Mouse (Mus musculus): ENCODE measurements around the gene Fcnb.

Fcnb gene

DNA sequence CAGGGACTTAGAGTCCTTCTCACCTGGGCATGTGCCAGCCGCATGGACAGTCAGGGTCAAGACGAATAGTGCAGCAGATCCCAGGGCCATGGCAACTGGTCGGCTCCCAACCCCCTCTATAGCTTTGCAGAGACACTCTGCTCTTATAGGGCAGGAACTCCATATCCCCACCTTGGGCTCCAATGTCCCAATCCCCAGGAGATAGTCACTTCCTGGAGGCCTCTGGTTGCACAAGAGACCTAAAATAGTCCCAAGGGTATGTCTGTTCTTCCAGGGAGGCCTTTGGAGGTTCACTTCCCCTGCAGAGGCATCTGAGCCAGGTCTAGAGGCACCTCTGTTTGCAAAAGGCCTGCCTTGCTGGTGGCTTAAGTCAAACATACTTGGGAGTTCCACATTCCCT is at the start of gene Fcnb:
Gene Fcnb (minus strand): TSS at position 118 of the 400 bp plus-strand sequence.
- DNase-seq (ENCODE audit: low spot score): no peak

DNA sequence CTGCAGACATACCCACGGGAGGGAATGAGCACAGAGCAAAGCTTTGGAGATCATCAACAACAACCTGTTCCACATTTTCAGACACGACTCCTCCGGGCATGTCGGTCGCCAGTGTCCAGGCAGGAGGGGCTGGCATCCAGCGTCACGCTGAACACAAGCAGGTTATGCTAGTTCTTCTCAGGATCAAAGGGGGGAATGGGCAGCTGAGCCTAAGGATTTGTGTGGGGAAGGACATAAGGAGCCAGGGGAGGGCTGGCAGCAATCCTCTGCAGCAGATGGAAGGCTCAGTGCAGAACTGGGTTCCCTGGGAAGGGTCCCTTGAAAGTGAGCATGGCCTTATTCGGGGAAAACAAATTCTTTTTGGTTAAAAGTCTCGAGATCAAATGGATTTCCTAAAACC is 49.1 kb upstream of the Fcnb start:
- DNase-seq (ENCODE audit: low spot score): no peak

DNA sequence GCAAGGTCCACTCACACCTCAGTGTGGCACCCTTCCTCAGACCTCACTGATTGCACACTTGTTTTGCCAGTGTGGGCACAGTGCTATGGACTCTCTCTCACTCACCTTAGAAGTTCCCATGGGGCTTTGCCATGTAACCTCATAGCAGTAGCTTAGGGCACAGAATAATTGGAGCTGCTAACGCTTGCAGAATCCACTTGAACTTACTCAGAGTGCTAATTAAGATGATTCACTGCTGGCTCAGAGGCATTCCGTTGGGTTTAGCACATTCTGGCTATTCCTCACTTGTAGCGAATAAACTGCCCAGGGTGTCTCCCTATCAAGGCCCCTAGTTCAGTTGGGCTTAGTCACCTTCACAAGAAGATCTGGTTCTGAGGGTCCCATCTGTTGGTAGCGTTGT is 47.4 kb upstream of the Fcnb start:
- DNase-seq (ENCODE audit: low spot score): no peak

DNA sequence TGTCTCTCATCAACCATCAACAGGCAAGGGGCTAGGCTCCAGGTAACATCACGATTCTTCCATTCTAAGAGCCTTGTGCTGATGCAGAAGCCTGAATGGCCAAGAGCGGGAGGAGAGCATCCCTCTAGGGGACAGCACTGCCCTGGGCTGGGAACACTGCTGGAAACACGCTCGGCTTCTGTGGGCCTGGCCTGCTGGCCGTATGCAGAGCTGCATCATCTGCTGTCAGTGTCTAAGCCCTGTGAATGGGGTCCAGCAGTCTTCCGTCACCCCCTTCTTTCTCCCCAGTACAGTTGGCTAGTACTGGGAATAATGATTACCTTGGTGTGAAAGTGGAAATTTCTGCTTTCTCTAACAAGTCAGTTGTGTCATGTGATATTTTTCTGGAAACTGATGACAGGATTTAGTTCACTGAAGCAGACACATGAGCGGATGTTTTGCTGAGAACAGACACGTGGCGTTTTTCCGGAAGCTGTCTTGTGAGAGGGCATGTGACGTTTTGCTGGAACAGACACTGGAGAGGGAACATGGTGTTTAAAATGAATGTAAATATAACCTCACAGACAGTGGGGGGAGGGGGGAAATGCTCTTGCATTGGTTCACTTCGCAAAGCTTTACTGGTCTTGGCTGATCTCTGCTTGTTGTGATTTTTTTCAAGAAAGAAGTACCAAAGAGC is 42.2 kb upstream of the Fcnb start:
- DNase-seq (ENCODE audit: low spot score): no peak

DNA sequence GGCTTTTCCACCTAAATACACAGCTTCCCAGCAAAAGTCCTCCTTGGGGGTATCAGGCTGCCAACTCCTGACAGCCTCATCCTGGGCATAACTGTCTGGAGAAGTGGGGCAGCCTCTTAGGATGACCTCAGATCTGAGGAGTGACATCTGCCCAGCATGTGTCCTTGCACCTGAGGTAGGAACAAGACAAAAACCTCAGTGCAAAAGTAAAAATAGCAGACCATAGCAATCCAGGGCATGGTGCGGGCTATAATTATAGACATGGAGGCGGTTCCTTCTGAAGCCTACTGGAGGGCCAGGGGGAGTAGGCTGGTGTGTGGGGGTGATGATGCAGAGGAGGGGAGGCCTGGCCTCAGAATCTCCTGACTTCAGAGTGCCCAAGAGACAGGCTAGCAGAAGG is 39.2 kb upstream of the Fcnb start:
- no peak for DNase-seq (ENCODE audit: low spot score)

DNA sequence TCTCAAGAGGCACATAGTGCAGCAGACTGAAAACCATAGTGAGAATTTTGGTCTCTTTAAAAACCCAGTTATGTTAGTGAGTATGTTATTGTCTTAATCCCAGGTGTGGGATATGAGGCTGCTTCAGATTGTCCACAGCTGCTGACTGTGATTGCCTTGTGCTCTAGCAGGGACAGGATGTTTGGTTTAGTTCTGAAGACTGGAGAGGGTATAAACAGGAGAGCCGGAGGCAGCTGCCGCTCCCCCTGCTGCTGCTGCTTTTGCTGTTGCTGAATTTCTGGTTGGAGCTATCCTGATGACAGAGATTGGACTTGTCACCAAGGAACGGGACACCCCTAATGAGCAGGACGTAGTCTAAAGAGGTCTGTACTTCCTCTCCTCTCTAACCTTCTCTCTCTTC is 36.6 kb upstream of the Fcnb start:
- no peak for DNase-seq (ENCODE audit: low spot score)

DNA sequence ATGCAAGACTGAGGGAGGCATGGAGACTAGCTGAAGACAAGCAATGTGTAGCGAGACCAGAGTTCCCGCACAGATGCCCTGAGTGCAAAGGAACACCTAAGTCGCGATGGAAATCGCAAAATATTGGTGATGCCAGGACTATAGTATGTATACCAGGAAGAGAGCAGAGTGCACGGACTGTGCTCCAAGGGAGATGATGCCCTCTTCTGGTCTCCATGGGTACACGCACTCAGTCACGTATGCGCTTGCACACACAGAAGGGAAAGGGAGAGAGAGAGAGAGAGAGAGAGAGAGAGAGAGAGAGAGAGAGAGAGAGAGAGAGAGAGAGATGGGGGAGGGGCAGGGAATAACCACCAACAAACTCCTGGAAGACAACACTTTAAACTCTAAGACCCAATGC is 35.7 kb upstream of the Fcnb start:
- no peak for DNase-seq (ENCODE audit: low spot score)

DNA sequence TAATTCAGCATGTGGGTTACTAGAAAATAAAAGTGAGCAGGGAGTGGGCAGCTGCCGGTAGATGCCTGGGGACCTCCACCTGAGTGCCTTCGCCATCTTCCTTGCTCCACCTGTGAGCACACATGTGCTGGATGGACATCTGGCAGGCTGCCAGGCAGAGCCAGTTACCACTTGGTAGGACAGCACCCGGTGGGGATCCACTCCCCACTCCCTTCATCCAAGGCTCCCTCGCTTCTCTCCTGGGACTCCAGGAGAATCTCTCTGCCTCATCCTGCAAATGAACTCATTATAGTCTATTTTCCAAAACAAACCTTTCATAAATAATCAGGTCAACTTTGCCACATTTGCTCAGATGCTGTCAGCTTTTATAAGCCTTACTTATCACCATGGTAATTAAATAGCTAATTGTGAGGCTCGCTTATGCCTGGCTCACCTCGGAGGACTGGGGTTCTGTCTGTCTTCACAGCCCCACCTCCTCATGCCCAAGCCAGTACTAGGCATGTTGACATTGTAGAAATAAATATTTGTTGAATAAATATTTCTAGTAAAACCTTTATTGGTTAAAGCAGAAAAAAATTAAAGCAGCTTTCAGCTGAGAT is 33.9 kb upstream of the Fcnb start:
- no peak for DNase-seq (ENCODE audit: low spot score)

DNA sequence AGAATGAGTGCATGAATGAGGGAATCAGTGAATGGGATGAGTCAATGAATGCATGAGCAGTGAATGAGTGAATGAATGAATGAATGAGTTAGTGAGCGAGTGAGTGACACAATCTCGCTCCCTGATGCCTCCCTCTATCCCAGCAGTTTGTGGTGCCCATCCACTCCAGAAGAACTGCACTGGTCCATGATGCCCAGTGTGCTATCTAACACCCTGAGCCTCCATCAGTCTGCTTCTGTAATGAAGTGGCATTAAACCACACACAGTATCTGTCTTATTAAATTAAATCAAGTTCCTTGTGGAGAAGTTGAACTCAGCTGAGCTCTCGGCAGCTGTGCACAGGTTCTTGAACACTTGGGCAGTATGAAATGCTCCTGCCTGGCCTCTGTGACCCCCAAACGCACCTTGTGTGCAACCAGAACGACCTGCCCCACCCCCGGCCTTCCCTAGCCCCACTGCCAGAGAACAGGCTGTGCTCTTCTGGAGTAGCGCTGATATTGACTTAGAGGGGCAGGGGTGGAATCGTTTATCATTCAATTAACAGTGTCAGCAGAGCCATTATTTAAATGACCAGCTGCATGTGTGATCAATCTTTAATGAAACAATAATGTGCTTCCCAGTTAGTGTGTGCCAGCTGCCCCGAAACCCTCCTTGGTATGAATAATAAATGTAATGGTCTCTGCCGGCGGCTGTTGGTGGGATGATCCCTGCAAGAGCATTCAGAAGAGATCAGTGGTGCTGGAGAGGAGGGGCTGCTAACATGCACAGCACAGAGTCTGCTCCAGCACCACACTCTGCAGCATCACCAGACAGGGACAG is 33.0 kb upstream of the Fcnb start:
- DNase-seq (ENCODE audit: low spot score): no peak

DNA sequence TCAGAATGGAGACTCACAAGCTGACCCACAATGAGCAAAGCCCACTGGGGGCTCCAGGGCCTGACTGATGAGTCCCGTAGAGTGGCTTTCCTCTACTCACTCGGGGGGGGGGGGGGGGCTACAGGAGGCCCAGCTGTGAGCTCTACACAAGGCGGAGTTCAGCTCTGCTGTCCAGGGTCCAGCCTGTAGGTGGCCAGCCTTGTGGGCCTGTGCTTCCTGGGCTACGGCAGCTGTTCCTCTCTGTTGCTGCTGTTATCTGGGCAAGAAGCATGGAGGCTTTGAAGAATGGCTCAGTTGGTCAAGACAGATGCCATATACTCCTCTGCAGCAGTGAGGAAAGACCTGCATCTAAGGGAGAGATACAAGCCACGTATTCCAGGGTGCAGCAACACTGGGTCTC is 24.1 kb upstream of the Fcnb start:
- DNase-seq (ENCODE audit: low spot score): no peak

DNA sequence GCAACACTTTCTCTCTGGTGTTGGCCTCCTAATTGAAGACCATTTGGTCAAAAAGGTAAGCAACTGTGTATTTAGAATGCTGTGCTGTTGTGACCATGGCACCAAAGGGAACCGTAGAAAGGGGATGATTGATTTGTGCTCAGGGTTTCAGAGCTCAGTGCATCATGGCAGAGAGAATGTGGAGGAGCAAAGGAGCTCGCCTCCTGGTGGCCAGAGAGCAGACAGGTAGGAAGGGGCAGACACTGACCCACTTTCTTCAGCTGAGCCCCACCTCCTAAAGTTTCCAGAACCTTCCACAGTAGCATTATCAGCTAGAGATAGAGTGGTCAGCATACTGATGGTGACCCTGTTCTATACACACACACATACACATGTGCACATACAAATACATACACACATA is 21.3 kb upstream of the Fcnb start:
- no peak for DNase-seq (ENCODE audit: low spot score)

DNA sequence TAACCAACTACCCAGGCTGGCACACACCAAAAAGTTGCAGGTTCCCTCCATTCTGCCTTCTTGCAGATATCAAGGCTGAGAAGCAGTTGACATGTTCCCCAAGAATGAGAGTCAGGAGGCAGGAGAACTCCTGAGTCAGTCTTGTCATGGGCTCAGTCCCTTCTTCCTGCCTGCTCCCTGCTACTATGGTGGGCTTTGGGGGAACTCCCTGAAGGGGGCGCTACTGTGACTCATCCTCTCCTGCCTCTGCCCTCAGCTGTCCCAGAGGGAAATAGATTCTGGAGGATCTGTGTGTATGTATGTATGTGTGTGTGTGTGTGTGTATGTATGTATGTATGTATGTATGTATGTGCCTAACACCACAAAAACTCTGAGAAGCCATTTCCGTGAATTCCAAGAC is 19.0 kb upstream of the Fcnb start:
- no peak for DNase-seq (ENCODE audit: low spot score)

DNA sequence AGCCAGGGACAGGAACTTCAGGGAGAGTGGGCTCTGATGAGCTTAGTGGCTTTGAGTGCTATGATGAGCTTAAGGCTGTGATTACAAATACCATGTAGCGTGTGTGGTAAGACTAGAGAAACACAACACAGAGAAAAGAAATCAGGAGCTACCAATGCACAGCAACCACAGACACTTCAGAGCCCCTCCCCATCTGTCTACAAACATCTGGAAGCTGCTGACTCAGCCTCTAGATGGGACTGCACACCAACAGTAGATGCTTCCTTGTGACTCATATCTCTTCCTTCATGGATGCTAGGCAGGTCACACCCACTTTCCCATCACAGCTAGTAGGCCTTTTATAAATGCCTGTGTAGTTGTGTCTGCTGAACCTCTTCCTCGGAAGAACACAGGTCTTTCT is 17.2 kb upstream of the Fcnb start:
- DNase-seq (ENCODE audit: low spot score): no peak

DNA sequence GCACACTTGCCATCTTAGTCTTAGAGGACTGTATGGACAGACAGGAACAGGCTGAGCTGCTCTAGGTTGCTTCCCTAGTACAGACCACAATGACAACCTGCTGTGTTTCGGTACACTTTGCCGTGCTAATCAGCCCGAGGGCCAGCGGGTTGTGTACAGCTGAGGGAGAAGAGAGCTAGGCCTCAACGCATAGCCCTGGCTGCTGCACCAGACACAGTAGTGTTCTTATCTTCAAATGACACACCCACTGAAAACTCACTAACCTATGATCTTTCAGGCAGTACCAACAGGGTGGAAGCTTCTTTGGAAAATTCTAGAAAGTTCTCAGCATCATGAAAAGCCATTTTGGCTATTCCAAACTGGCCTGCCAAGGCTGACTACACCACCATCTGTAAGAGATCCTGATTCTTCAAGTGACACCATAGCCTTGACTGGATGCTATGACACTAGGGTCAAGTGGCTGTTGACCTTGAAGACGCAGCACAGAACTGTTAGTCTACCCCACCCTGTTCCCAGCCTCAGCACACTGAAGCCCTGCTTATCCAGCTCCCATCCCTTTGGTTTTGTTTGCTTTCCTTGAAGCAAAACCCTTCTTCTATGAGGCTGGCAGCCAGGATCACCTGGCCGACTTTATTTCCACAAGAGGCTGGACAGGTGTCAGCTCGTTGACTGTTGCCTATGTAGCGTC is 16.3 kb upstream of the Fcnb start:
- no peak for DNase-seq (ENCODE audit: low spot score)

DNA sequence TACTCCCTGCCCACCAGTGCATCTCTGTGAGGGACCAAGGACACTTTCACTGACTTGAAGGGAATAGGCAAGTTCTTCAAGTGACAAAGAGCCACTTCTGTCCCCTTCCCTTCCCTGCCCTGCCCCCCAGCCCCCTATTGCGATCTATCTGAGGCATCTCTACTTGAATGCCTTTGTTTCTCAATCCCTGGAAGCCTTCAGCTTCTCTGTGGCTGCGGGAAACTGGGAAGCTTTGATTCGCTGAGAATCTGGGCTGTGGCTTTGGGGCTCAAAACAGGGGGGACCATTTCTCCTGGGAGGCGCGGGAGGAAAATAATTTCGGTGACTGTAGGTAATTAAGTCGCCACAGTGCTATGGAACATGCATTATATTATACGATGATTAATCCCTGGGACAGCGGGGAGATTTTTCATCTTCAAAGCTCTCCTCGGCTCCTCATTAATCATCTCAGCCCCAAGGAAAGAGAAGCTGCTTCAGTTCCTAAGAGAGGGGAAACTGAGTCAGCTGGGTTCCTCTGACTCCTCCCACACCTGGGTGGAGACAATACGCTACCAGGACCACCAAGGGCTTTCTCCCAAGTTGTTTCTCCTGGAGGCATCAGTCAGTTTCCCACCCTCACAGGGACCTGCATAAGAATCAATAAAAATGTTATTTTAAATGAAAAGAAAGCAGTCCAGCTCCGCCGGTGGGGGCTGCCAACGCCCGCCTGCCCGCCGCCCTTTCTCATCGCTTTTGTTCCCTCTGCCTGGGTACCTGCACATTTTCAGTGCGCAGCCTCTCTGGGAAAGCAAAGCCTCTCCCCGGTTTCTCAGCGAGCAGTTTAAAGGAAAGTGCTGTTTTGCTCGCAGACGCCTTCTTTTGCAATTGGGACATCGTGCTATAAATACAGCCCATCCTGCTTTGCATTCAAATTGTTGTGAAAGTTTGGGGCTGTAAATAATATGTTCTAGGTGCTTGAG is 14.1 kb upstream of the Fcnb start:
- peak; percentile 31 for DNase-seq (ENCODE audit: low spot score)

DNA sequence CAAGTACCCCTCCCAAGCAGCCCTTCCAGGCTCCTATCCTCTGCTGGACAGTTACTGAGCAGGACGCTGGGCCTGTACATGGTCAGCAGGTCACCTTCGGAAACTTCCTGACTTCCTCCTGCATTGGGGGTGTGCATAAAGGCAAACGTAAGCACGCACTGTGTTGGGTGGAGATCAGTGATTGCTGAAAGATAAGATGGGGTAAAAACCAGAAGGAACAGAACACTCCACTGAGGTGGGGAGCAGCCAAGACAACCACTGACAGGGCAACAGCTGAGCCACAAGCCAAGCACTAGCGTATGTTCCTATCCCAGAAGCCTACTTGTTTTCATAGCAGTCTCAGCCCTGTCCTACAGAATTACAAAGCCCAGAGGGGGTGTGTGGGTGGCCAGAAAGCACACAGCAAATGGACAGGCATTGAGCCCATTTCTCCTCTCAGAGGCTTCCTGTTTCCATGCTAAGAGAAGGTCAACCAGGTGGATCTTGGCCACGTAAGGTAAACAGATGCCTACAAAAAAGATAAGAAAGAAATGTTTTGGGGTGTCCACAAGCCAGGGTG is 12.1 kb upstream of the Fcnb start:
- peak; percentile 26 for DNase-seq (ENCODE audit: low spot score)

DNA sequence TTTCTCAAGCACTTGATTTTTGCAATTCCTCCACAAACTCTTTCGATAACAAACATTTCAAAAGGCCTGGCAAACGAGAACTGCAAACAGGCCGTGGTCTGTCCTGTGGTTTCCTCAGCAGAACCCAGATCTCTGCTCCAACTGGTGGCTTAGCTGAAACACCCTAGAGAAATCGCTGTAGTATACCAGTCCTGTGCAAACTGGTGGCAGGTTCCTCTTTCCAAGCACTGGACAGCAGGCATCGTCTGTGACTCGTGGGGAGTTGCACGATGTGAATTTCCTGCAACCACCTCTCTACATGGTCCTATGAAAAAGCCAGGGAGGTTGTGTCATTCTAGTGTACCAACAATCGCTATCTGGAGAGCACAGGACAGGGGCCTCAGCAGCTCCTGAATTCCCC is 7.4 kb upstream of the Fcnb start:
- no peak for DNase-seq (ENCODE audit: low spot score)

DNA sequence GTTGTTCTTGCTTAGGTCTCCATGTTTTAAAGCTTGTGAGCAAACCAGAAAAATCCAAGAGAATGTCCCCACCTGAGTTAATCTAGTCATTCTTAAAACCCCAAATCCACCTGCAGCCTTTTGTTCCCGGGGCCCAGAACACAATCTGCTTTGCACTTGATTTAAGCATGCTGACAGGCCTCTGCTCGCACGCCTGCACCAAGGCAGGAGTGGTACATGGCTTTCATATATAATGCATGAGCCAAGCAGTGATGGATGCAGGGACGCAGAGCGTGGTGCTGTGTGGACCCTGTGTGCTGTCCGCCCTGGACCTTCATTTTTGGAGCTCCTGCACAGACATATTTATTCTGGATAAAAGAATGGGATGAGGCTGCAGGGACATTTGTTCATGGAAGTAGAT is 6.4 kb upstream of the Fcnb start:
- no peak for DNase-seq (ENCODE audit: low spot score)

DNA sequence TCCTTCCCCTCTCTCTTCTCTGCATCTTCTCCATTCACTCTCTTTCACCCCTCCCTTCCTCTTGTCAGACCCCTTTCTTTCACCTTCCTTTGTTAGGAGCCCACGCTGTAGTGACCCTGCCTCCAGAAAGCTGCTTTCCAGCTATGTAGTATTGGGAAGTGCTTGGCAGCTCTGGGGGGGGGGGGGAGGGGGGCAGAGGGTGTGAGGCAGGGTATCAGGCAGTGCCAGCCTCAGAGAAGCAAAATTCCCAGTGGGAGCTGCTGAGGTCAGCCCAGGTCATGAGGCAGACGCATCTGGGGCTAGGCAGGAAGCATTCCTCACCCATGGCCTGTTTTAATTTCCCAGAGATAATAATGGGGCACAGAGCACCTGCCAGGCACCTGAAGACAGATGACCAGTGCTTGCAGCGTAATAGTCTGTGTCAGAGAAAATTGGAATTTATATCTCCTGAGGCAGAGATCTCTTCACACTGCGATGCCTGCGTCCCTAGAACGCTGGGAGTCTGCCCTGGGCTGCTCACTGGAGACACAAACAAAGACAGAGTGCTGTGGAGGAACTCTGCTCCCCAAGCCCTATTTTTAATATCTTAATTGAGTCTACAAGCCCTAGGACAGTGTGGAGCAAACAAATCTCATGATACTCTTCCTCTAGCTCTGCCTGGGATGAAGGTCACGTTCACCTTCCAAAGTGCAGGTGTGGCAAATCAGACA is 5.8 kb upstream of the Fcnb start:
- no peak for DNase-seq (ENCODE audit: low spot score)

DNA sequence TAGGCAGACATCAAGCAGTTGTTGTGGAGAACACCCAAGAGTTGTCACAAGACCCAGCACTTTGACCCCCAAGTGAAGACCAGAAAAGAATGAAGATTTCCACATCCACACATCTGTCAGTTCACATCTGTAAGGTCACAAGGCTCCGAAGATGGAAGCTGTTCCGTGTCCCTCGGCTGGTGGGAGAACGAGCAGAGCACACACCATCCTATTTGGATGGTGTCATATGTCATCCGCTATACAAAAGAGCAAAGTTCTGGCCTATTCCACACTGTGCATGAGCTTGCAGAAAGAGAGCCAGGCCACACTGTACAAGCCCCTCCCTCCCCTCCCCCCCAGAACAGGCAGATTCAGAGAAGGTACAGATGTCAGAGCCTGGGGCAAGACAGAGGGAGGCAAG is 4.4 kb upstream of the Fcnb start:
- no peak for DNase-seq (ENCODE audit: low spot score)

DNA sequence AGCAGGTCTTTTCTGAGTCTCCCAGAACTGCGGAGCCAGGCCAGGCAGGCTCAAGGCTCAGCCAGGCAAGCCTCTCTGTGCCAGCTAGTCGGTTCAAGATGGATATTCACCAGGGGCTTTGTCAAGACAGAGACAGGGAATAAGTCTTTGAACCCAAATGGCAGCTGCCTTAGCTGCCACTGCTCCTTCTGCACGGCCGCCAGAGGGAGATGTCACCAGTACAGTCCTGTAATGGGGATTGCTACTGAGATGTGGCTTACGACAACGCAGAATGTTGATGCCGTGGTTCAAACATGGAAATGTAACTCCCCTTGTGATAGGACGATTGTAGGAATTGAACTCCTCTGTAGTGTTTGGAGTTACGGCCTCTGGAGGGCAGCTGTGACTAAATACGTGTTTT is 1.4 kb upstream of the Fcnb start:
- no peak for DNase-seq (ENCODE audit: low spot score)

Data from layer of hippocampus, adult 11-12 months (tissue).